Mouse (Mus musculus): Measurements from ENCODE around the gene Gpn1. TPM values are rescaled to one million over a fixed set of nuclear protein-coding genes. Genes with fewer than 3 reads are reported as not detected.
"Not testable (repeated sequence)": the region's sequence is repeated elsewhere in the genome, so short reads cannot be mapped to it uniquely, and the experiment has no call there.

Gpn1 gene
- polyA plus RNA-seq, 1 experiment from 2014 or later = 80.6 TPM

DNA sequence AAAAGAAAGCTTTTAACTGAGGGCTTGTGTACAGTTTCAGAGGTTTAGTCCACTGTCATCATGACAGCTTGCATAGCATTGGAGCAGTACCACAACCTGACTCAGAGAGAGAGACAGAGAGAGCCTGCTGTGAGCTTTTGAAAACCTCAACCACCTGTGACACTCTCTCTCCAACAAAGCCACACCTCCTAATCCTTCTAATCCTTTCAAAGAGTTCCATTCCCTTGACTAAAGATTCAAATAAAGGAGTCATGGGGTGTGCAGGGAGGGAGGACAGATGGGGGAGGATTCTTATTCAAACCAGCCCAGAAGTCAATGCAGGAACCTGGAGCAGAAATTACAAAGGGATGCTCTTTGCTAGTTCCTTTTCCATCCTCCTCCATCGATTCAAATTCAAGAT lies 2.5 kb upstream of the Gpn1 start:
- peaks cover 9% of the 10 kb centered on the region for H3K36me3 ChIP-seq
- H3K27me3 ChIP-seq = no peaks in the 10 kb centered on the region
- WGBS = 56% methylated on average over 1 of the region's 1 CpGs
- H3K9ac ChIP-seq = no peak overlapping the region
- no peak for ATAC-seq (ENCODE audit: low FRiP score)
- H3K9me3 ChIP-seq (replicated peaks) = no peaks in the 10 kb centered on the region
- no peak overlapping the region for H3K27ac ChIP-seq
- H3K4me3 ChIP-seq = no peak overlapping the region
- no peak overlapping the region for H3K4me2 ChIP-seq (replicated peaks)
- H3K4me1 ChIP-seq = peaks cover 9% of the 10 kb centered on the region; the same call in 1 of the 2 replicates

DNA sequence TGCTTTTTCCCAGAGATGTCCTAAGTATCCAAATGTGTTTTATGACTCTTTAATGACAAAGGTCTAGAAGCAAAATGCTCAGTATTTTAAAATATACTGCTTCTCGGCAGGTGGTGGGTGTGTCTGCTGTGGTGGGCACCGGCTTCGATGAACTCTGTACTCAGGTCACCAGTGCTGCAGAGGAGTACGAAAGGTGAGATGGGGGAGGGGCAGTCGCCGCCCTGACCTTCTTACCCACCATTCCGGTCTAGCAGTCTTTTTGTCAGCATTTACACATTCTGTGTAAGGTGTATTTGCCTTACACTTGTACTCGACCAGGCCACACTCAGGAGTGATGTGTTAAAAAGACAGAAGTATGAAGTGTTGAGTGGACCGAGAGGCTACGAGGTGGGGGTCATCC lies 10.3 kb downstream of the Gpn1 start:
- Histone ChIP-seq H3K4me3 (no peak overlapping the region), H3K4me1 (no peaks in the 10 kb centered on the region), H3K9ac (no peak overlapping the region), H3K9me3 (replicated peaks) (no peaks in the 10 kb centered on the region), H3K27me3 (no peaks in the 10 kb centered on the region), H3K4me2 (replicated peaks) (no peak overlapping the region), H3K36me3 (peaks cover 88% of the 10 kb centered on the region), H3K27ac (no peak overlapping the region)
- WGBS = 92% methylated on average over 10 of the region's 10 CpGs
- no peak for ATAC-seq (ENCODE audit: low FRiP score)

DNA sequence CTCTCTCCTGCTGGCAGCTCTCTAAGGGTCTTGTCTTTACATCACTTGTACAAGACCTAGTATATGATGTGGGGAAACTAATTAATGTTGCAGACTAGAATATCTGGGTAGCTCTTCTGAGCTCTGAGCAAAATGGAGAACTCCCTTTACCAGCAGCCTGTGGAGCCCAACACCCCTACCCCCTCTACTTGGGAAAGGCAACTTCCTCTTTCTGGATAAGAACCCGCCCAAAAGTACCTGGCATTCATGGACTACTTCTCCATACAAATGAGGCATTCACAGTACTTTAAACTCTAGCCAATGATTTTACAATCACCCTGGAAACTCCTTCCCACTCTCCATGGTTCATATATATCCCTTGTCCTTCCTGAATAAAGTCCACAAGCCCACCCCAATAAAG lies 17.9 kb downstream of the Gpn1 start:
- no peak overlapping the region for H3K4me2 ChIP-seq (replicated peaks)
- H3K4me1 ChIP-seq = no peaks in the 10 kb centered on the region
- no peak overlapping the region for H3K9ac ChIP-seq
- no peak for ATAC-seq (ENCODE audit: low FRiP score)
- no peak overlapping the region for H3K4me3 ChIP-seq
- no peak overlapping the region for H3K27ac ChIP-seq
- WGBS = 94% methylated on average over 1 of the region's 1 CpGs
- H3K36me3 ChIP-seq = peaks cover 87% of the 10 kb centered on the region
- H3K27me3 ChIP-seq = no peaks in the 10 kb centered on the region
- no peaks in the 10 kb centered on the region for H3K9me3 ChIP-seq (replicated peaks)

DNA sequence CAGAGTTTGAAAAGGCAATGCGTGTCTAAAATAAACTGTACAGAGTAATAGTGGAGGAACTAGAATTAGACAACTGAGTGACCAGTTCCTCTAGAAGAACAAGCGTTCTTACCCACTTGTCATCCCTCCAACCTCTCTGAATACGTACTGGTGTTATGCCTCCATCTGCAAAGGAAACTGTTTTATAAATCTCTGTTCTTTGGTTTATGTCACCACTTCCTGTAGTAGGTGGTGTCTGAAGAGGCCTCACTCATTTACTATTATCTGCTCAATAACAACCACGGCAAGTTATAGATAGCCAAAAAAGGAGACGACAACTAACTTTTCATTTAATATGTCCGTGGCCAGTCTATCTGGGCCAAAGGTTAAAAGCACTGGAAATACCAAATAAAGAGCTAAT lies 26.0 kb downstream of the Gpn1 start:
- H3K9me3 ChIP-seq (replicated peaks) = no peaks in the 10 kb centered on the region
- peaks cover 70% of the 10 kb centered on the region for H3K36me3 ChIP-seq
- ATAC-seq (ENCODE audit: low FRiP score) = no peak
- H3K4me1 ChIP-seq = peaks cover 2% of the 10 kb centered on the region
- no peaks in the 10 kb centered on the region for H3K27me3 ChIP-seq
- H3K4me3 ChIP-seq = no peak overlapping the region
- WGBS = 91% methylated on average over 6 of the region's 6 CpGs
- no peak overlapping the region for H3K4me2 ChIP-seq (replicated peaks)
- H3K27ac ChIP-seq = no peak overlapping the region
- no peak overlapping the region for H3K9ac ChIP-seq

DNA sequence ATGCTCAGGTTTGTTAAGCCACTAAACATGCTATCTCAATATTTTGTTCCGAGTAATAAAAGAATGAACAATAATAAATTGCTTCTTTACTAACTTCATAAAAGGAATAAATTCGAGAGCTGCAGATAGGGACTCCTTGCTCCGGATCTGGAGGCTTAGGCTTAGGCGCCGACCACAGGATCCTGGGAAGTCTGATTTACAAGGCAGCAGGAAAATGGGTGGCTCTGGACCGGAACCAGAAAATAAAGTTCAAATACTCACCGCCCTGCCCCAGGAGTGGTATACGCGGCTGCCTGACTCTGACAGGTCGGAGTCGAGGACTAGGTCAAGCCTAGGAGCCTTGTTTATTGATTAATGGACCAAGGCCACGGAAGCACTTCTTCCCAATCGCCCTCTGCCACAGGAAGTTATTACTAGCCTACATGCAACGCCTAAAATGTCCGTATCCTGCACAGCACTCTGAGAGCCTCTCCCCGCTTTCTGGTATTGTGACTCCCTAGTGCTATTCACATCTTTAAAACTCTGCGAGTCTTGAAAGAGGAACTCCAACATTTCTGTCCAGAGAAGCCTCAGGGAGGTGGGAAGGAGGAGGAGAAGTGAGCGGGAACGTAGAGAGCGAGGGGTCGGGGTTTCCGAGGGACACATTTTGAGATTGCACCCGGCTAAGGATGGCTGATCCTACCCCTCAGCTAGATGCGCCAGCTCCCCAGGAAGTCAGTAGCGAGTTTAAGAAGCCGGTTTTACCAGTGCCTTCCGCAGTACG lies 32.0 kb downstream of the Gpn1 start, which contains the start of gene Slc4a1ap:
Gene Slc4a1ap, plus strand, starts transcription at position 642 of the 763 bp plus-strand sequence.
- no peaks in the 10 kb centered on the region for H3K27me3 ChIP-seq
- H3K9ac ChIP-seq = peak within 1 kb of the TSS; percentile 88
- H3K27ac ChIP-seq = peak within 1 kb of the TSS; percentile 81
- peak; percentile 80 for ATAC-seq (ENCODE audit: low FRiP score)
- no peaks in the 10 kb centered on the region for H3K9me3 ChIP-seq (replicated peaks)
- H3K36me3 ChIP-seq = peaks cover 38% of the 10 kb centered on the region
- peak within 1 kb of the TSS; percentile 95 for H3K4me3 ChIP-seq
- WGBS = under 1% methylated on average over 28 of the region's 28 CpGs
- H3K4me2 ChIP-seq (replicated peaks) = peak within 1 kb of the TSS; percentile 98
- peaks cover 22% of the 10 kb centered on the region for H3K4me1 ChIP-seq

DNA sequence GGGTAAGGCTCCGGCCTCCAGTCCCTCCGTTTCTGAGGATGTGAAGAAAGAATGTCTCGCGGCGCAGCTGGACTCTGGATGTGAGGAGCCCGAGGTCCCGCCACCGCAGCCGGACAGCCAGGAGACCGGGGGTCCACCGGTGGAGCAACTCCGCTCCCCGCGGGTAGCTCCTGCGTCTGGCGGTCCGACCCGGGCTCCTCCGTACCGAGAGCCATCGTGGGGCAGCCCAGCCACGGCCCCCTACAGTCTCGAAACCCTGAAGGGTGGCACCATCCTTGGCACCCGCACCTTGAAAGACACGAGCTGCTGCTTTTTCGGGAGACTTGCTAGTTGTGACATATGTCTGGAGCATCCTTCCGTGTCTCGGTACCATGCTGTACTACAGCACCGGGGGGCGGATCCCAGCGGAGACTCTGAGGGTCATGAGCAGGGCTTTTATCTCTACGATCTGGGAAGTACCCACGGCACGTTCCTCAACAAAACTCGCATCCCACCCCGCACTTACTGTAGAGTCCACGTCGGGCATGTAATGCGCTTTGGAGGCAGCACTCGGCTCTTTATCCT lies 32.7 kb downstream of the Gpn1 start:
- Histone ChIP-seq H3K36me3 (peaks cover 39% of the 10 kb centered on the region), H3K9me3 (replicated peaks) (no peaks in the 10 kb centered on the region), H3K27ac (peak overlapping the region; percentile 81), H3K9ac (peak overlapping the region; percentile 88), H3K27me3 (no peaks in the 10 kb centered on the region), H3K4me2 (replicated peaks) (peak overlapping the region; percentile 98), H3K4me1 (peaks cover 22% of the 10 kb centered on the region), H3K4me3 (peak overlapping the region; percentile 95)
- peak; percentile 54 for ATAC-seq (ENCODE audit: low FRiP score)
- WGBS = 5% methylated on average over 40 of the region's 40 CpGs

DNA sequence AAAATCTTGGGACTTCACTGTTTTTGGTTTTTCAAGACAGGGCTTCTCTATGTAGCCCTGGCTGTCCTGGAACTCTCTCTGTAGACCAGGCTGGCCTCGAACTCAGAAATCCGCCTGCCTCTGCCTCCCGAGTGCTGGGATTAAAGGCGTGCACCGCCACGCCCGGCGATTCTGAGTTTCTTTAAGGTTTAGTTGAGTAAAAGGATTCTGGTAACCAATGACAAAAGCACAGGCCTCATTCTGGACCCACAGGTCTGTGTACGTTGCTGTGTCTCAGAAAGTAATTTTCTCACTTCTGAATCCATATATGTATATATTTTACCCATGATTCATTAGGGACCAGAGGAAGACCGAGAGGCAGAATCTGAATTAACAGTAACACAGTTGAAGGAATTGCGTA lies 33.2 kb downstream of the Gpn1 start, which contains the start of gene Supt7l:
Gene Supt7l, minus strand, starts transcription at position 101 of the 400 bp plus-strand sequence.
- H3K27ac ChIP-seq = peak within 1 kb of the TSS; percentile 81
- H3K4me3 ChIP-seq = peak within 1 kb of the TSS; percentile 95
- peaks cover 39% of the 10 kb centered on the region for H3K36me3 ChIP-seq
- H3K9ac ChIP-seq = peak within 1 kb of the TSS; percentile 88
- 82% methylated on average over 11 of the region's 11 CpGs for WGBS
- not testable (repeated sequence) for H3K9me3 ChIP-seq (replicated peaks); ATAC-seq (ENCODE audit: low FRiP score); H3K27me3 ChIP-seq
- peak within 1 kb of the TSS; percentile 98 for H3K4me2 ChIP-seq (replicated peaks)
- peaks cover 22% of the 10 kb centered on the region for H3K4me1 ChIP-seq

DNA sequence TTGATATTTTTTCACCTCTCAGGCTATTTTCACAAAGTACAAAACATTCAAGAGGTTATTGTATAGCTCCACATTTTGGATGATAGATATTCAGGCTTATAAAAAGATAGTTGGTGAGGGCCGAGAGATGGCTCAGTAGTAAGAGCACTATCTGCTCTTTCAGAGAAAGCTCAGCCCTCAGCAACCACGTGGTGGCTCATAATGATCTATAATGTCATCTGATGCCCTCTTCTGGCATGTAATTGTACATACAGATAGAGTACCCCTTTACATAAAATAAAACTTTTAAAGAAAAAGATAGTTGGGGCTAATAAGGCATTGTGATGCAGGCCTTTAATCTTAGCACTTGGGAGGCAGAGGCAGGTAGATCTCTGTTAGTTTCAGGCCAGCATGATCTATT lies 34.0 kb downstream of the Gpn1 start:
- Histone ChIP-seq H3K27ac (no peak overlapping the region), H3K9ac (no peak overlapping the region), H3K4me3 (no peak overlapping the region), H3K9me3 (replicated peaks) (no peaks in the 10 kb centered on the region), H3K4me2 (replicated peaks) (no peak overlapping the region), H3K4me1 (peaks cover 22% of the 10 kb centered on the region), H3K36me3 (peaks cover 42% of the 10 kb centered on the region), H3K27me3 (no peaks in the 10 kb centered on the region)
- ATAC-seq (ENCODE audit: low FRiP score) = no peak
- WGBS = 65% methylated on average over 2 of the region's 2 CpGs

DNA sequence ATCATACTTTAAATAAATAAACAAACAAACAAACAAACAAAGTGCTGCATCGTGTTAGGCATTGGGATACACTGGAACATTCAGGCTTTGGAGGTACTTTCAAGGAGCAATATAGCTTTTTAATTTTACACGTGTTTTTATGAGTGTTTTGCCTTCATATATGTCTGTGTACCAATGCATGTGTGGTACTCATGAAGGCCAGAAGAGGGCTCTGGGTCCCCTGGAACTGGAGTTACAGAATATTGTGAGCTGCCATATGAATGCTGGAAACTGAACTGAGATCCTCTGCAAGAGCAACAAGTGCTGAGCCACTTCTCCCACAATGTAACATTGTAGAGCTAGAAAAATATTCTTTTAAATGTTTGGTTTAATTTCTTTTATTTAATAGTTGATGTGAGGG lies 40.7 kb downstream of the Gpn1 start:
- ATAC-seq (ENCODE audit: low FRiP score) = no peak
- H3K9ac ChIP-seq = no peak overlapping the region
- H3K4me2 ChIP-seq (replicated peaks) = no peak overlapping the region
- H3K36me3 ChIP-seq = peaks cover 76% of the 10 kb centered on the region
- 88% methylated on average over 2 of the region's 2 CpGs for WGBS
- no peak overlapping the region for H3K27ac ChIP-seq
- H3K4me3 ChIP-seq = no peak overlapping the region
- H3K4me1 ChIP-seq = no peaks in the 10 kb centered on the region
- H3K9me3 ChIP-seq (replicated peaks) = no peaks in the 10 kb centered on the region
- H3K27me3 ChIP-seq = no peaks in the 10 kb centered on the region

DNA sequence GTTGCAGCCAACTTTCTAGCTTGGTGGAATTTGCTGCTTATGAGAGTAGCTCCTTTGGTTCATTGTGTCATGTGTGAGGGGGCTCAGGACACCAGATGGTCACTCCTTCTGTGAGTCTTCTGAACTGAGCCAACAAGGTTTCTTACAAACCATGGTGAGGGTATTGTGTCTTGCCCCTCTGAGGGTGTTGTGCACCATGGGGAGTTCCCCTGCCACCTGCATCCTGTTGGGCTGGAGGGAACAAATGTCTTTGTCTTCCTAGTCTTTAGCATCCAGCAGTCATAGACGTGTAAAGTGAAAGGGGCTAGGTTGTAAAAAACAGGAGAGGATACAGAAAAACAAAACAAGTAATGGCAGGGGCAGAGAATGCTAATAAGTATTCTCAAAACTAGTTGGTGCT lies 64.9 kb downstream of the Gpn1 start:
- Histone ChIP-seq H3K4me3 (no peak overlapping the region), H3K36me3 (peaks cover 43% of the 10 kb centered on the region), H3K4me1 (no peaks in the 10 kb centered on the region), H3K27me3 (no peaks in the 10 kb centered on the region), H3K27ac (no peak overlapping the region), H3K4me2 (replicated peaks) (no peak overlapping the region), H3K9ac (no peak overlapping the region), H3K9me3 (replicated peaks) (no peaks in the 10 kb centered on the region)
- ATAC-seq (ENCODE audit: low FRiP score) = no peak
- WGBS = 33% methylated on average over 1 of the region's 1 CpGs

DNA sequence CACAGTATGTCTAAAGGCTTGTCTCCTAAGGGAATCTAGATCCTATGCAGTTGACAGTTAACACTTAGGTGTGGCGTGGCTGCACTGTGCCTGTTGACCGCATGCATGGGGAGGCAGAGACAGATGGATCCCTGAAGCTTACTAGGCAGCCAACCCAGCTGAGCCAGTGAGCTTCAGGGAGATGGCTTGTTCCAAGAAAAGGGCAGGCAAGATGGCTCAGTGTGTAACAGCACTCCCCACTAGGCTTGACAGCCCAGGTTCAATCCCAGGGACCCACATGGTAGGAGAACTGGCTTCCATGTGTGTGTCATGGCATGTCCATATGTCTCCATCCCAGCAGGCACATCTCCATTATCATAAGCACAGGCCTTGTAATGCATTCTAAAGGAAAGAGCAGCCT lies 65.8 kb downstream of the Gpn1 start:
- Histone ChIP-seq H3K9me3 (replicated peaks) (no peaks in the 10 kb centered on the region), H3K9ac (no peak overlapping the region), H3K27ac (no peak overlapping the region), H3K4me1 (no peaks in the 10 kb centered on the region), H3K4me3 (no peak overlapping the region), H3K36me3 (peaks cover 34% of the 10 kb centered on the region), H3K27me3 (no peaks in the 10 kb centered on the region), H3K4me2 (replicated peaks) (no peak overlapping the region)
- ATAC-seq (ENCODE audit: low FRiP score) = no peak
- WGBS = 95% methylated on average over 2 of the region's 2 CpGs

DNA sequence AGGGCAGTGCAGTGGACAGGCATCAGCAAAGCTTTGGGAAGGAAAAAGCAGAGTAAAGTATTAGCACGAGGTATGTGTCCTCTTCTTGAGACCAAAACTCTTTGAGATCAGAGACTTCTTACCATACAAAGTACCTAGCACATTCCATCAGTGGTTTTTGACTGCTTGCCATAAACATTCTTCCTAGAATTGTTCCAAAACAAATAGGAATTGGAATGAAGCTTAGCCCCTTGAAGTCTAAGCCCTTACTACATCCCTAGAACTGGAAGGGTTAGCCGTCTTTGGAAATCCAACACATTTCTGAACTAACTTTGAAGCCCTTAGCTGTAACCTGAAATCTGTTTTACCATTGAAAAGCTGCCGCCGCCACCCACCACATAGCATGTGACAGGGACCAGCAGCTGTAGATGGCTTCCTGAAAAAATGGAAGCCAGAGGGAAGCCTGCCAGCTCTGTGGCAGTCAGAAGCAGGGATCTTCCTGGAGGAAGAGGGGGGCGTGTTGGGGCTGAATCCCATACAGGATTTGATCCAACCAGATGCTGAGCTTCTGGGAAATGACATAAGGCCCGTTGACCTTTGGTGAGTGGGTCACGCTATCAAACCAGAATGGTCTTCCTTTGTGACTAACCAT lies 67.6 kb downstream of the Gpn1 start:
- Histone ChIP-seq H3K27me3 (no peaks in the 10 kb centered on the region), H3K4me1 (no peaks in the 10 kb centered on the region), H3K9ac (no peak overlapping the region), H3K9me3 (replicated peaks) (no peaks in the 10 kb centered on the region), H3K36me3 (peaks cover 22% of the 10 kb centered on the region), H3K27ac (no peak overlapping the region), H3K4me2 (replicated peaks) (no peak overlapping the region), H3K4me3 (no peak overlapping the region)
- ATAC-seq (ENCODE audit: low FRiP score) = no peak
- 89% methylated on average over 7 of the region's 7 CpGs for WGBS
